Comparison of ENCODE assay signal across 8 mouse cellular contexts in genomic region chr8:4249213-4249612, GRCm38 (mm10). TPM values are rescaled to one million over a fixed set of nuclear protein-coding genes. Genes with fewer than 3 reads are reported as not detected.
DNase-seq lines count a peak whose midpoint lies in the region; ATAC-seq lines count a peak whose summit lies in the region.

No protein-coding gene starts in this region.

- H3K36me3 ChIP-seq in forebrain, embryonic 11.5 days (ENCODE audit: control insufficient read depth, insufficient read depth, low read length) = peaks cover 13% of the 10 kb centered on the region; the same call in 1 of the 2 replicates
- H3K36me3 ChIP-seq in forebrain, embryonic 15.5 days = peaks cover 40% of the 10 kb centered on the region

- no peak overlapping the region for H3K4me3 ChIP-seq in forebrain, embryonic 11.5 days (ENCODE audit: low read depth, low read length)
- no peak overlapping the region for H3K4me3 ChIP-seq in forebrain, embryonic 15.5 days

- DNase-seq in forebrain, embryonic 11.5 days (ENCODE audit: low spot score) = no peak
- DNase-seq in ovary, adult 18-20 months (ENCODE audit: low spot score) = peak; percentile 62
- no peak for DNase-seq in ovary, postnatal 14 days (ENCODE audit: low spot score)
- peak; percentile 63 for DNase-seq in kidney, postnatal 10 days
- peak; percentile 57 for DNase-seq in testis, postnatal 14 days (ENCODE audit: low spot score)
- no peak for DNase-seq in left cerebral cortex, postnatal 10 days (ENCODE audit: extremely low spot score in 1 of 2, low spot score in 2 of 2)
- no peak for DNase-seq in right cerebral cortex, postnatal 4 days

- ATAC-seq in forebrain, embryonic 11.5 days (replicated peaks; ENCODE audit: low FRiP score) = no peak
- no peak for ATAC-seq in forebrain, embryonic 15.5 days (replicated peaks)

- H3K27ac ChIP-seq in forebrain, embryonic 11.5 days (ENCODE audit: low read depth, low read length) = no peak overlapping the region
- H3K27ac ChIP-seq in forebrain, embryonic 15.5 days (replicated peaks) = no peak overlapping the region

- peak overlapping the region; percentile 20; the same call in 1 of the 2 replicates for H3K9ac ChIP-seq in forebrain, embryonic 11.5 days (ENCODE audit: low read length)
- no peak overlapping the region for H3K9ac ChIP-seq in forebrain, embryonic 15.5 days (replicated peaks)

- intact Hi-C loops in left cerebral cortex, postnatal 10 days (cut with DNase I) = no loop called here

- WGBS in forebrain, embryonic 11.5 days = 11% methylated on average over 29 of the region's 29 CpGs
- WGBS in forebrain, embryonic 15.5 days = 22% methylated on average over 29 of the region's 29 CpGs

- H3K4me2 ChIP-seq in forebrain, embryonic 11.5 days (ENCODE audit: low read depth, low read length, severe bottlenecking) = no peak overlapping the region
- no peak overlapping the region for H3K4me2 ChIP-seq in forebrain, embryonic 15.5 days (replicated peaks)

- peaks cover 7% of the 10 kb centered on the region for H3K4me1 ChIP-seq in forebrain, embryonic 11.5 days (replicated peaks; ENCODE audit: control insufficient read depth, insufficient read depth, low read length)
- peaks cover 21% of the 10 kb centered on the region for H3K4me1 ChIP-seq in forebrain, embryonic 15.5 days

- H3K27me3 ChIP-seq in forebrain, embryonic 11.5 days (ENCODE audit: control insufficient read depth, insufficient read depth, low read length) = no peaks in the 10 kb centered on the region; the same call in 1 of the 2 replicates
- no peaks in the 10 kb centered on the region for H3K27me3 ChIP-seq in forebrain, embryonic 15.5 days

- H3K9me3 ChIP-seq in forebrain, embryonic 11.5 days (ENCODE audit: control insufficient read depth, low read length) = no peaks in the 10 kb centered on the region
- no peaks in the 10 kb centered on the region for H3K9me3 ChIP-seq in forebrain, embryonic 15.5 days

RNA-seq across cellular contexts. Expression of gene Tgfbr3l, which starts 1.2 kb away (rescaled TPM):
- 3.3 and 4.0 TPM in 2 replicates for polyA plus RNA-seq in forebrain, embryonic 11.5 days (2014; fragmentation: Nextera tagmentation; extraction: Ambion mirVana)
- polyA plus RNA-seq in forebrain, embryonic 15.5 days (2015; fragmentation: Nextera tagmentation; extraction: Ambion mirVana) = 3.1 and 3.4 TPM in 2 replicates
- total RNA-seq in left cerebral cortex, postnatal 10 days (2021) = 1 to 10 TPM; 8.6 to 8.9 TPM

RNA-seq across cellular contexts. Expression of gene Snapc2, which starts 3.7 kb away (rescaled TPM):
- polyA plus RNA-seq in forebrain, embryonic 11.5 days (2014; fragmentation: Nextera tagmentation; extraction: Ambion mirVana) = 64.4 and 77.5 TPM in 2 replicates
- 73.5 and 74.7 TPM in 2 replicates for polyA plus RNA-seq in forebrain, embryonic 15.5 days (2015; fragmentation: Nextera tagmentation; extraction: Ambion mirVana)
- 10 to 100 TPM; 32.3 to 33.3 TPM for total RNA-seq in left cerebral cortex, postnatal 10 days (2021)

RNA-seq across cellular contexts. Expression of gene Ctxn1, which starts 9.9 kb away (rescaled TPM):
- 153 and 167 TPM in 2 replicates for polyA plus RNA-seq in forebrain, embryonic 11.5 days (2014; fragmentation: Nextera tagmentation; extraction: Ambion mirVana)
- polyA plus RNA-seq in forebrain, embryonic 15.5 days (2015; fragmentation: Nextera tagmentation; extraction: Ambion mirVana) = 397 and 404 TPM in 2 replicates
- total RNA-seq in left cerebral cortex, postnatal 10 days (2021) = 100 to 1,000 TPM; 508 to 519 TPM

RNA-seq across cellular contexts. Expression of gene Gm49320, which starts 10.5 kb away (rescaled TPM):
- 0.88 and 0.90 TPM in 2 replicates for polyA plus RNA-seq in forebrain, embryonic 11.5 days (2014; fragmentation: Nextera tagmentation; extraction: Ambion mirVana)
- 0.89 and 1.3 TPM in 2 replicates for polyA plus RNA-seq in forebrain, embryonic 15.5 days (2015; fragmentation: Nextera tagmentation; extraction: Ambion mirVana)
- total RNA-seq in left cerebral cortex, postnatal 10 days (2021) = 1 to 10 TPM in 1 of 2 experiments, not detected in 1; 1.6 TPM

RNA-seq across cellular contexts. Expression of gene Map2k7, which starts 10.7 kb away (rescaled TPM):
- 14.1 and 19.5 TPM in 2 replicates for polyA plus RNA-seq in forebrain, embryonic 11.5 days (2014; fragmentation: Nextera tagmentation; extraction: Ambion mirVana)
- 26.3 and 27.5 TPM in 2 replicates for polyA plus RNA-seq in forebrain, embryonic 15.5 days (2015; fragmentation: Nextera tagmentation; extraction: Ambion mirVana)
- 10 to 100 TPM; 59.8 to 68.6 TPM for total RNA-seq in left cerebral cortex, postnatal 10 days (2021)

Comparison
In these comparisons a context has a peak if more than half of its experiments do, and no peak if none do; other contexts are left out.
1. DNase-seq: peak in ovary, adult 18-20 months (single experiment), kidney, postnatal 10 days (single experiment) and testis, postnatal 14 days (single experiment); none in forebrain, embryonic 11.5 days (single experiment), ovary, postnatal 14 days (single experiment), left cerebral cortex, postnatal 10 days (0 of 2) and right cerebral cortex, postnatal 4 days (single experiment).